11 mouse cellular contexts compared by ENCODE assay signal in the genomic region with DNA sequence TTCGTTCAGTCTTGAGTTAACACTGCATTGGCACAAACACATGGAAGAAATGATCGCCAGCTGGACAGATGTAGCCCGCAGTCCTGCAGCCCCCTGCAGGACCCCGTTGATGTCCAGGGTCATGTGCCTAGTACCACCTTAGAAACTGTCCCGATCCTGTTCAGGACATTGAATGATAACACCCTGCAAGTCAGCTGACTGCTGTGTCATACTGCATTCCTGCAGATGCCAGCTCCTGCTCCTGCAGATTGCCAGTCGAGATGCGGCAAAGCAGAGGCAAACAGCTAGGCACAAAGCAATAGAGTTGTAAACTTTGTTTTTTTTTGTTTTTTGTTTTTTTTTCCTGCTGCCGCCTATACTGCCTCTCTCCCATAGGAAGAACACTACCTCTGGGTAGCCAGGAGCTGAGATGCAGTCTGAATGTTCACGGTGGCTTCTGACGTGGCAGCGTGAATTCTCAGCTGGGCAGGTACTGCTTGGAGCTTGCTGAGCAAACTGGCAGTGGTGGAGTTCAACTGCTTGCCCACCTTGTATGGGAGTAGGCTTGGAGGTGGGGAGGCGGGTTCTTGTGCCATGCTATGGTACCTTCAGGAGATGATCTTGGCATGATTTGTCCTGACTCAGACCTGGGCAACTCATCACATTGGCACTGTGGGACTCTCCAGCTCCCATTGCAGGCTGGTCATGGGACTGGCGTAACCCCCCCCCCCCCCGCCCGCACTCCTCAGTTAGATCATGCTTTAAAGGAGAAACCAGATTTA.
DNase-seq lines count a peak whose midpoint lies in the region; ATAC-seq and TF ChIP-seq lines count a peak whose summit lies in the region.
"Had no signal": no experiment of that assay in that cellular context is flagged by ENCODE, and none has a peak within 500 bp of the region (broad histone marks: within the 10 kb centered on the region; RNA-seq: fewer than 3 reads in every experiment).

No protein-coding gene starts in this region.

- 0 out of 2 replicates have a peak overlapping the region, but pooled peaks have one; percentile 10 for H3K4me3 ChIP-seq in heart, adult 2 months
- no peak overlapping the region for H3K4me3 ChIP-seq in forebrain, embryonic 16.5 days (replicated peaks; ENCODE audit: low read length)
- H3K4me3 ChIP-seq: erythroblast, embryonic 14.5 days; intestine, embryonic 15.5 days; lung, embryonic 15.5 days had no signal

- 67% methylated on average over 15 of the region's 15 CpGs for WGBS in heart, adult 2 months
- WGBS in forebrain, embryonic 16.5 days: 50% methylated on average over 15 of the region's 15 CpGs

- no peak for DNase-seq in heart, adult 2 months
- DNase-seq in heart, adult 9 months (ENCODE audit: low spot score in 2 of 2): no peak
- peak; percentile 16 to 20 for DNase-seq in layer of hippocampus, postnatal 36 days
- peak; percentile 51 for DNase-seq in right cerebral cortex, adult 18-20 months
- DNase-seq in embryo, embryonic 10.5 days (ENCODE audit: low spot score): no peak
- DNase-seq in heart, postnatal 4 days: no peak

- H3K4me2 ChIP-seq in forebrain, embryonic 16.5 days (ENCODE audit: low read length): peak overlapping the region; percentile 49
- H3K4me2 ChIP-seq: intestine, embryonic 15.5 days; lung, embryonic 15.5 days had no signal

- TF ChIP-seq POLR2A in heart, adult 2 months (IDR thresholded peaks at IDR 0.05; ENCODE audit: insufficient read depth, low read depth, low read length): no peak

- no peaks in the 10 kb centered on the region for H3K4me1 ChIP-seq in heart, adult 2 months (ENCODE audit: control insufficient read depth, insufficient read depth, low read length)
- peaks cover 30% of the 10 kb centered on the region for H3K4me1 ChIP-seq in forebrain, embryonic 16.5 days (replicated peaks; ENCODE audit: control insufficient read depth, insufficient read depth, low read length)
- H3K4me1 ChIP-seq: intestine, embryonic 15.5 days; lung, embryonic 15.5 days had no signal

- H3K9ac ChIP-seq in heart, adult 2 months (ENCODE audit: low read depth, low read length): no peak overlapping the region
- no peak overlapping the region for H3K9ac ChIP-seq in forebrain, embryonic 16.5 days (replicated peaks; ENCODE audit: low read depth, low read length)
- H3K9ac ChIP-seq: intestine, embryonic 15.5 days; lung, embryonic 15.5 days had no signal

- H3K27me3 ChIP-seq in heart, adult 2 months (ENCODE audit: control insufficient read depth, insufficient read depth, low read length): no peaks in the 10 kb centered on the region
- no peaks in the 10 kb centered on the region for H3K27me3 ChIP-seq in forebrain, embryonic 16.5 days (replicated peaks; ENCODE audit: control insufficient read depth, insufficient read depth, low read length)
- H3K27me3 ChIP-seq: intestine, embryonic 15.5 days; lung, embryonic 15.5 days had no signal

- no peaks in the 10 kb centered on the region; the same call in 1 of the 2 replicates for H3K9me3 ChIP-seq in forebrain, embryonic 16.5 days (ENCODE audit: control insufficient read depth, low read length)
- H3K9me3 ChIP-seq: intestine, embryonic 15.5 days; lung, embryonic 15.5 days had no signal

- peak; percentile 13; the same call in 1 of the 2 replicates for ATAC-seq in forebrain, embryonic 16.5 days
- ATAC-seq in erythroblast, adult 5-6 weeks (replicated peaks; ENCODE audit: low FRiP score, poor library complexity, severe bottlenecking): no peak
- ATAC-seq: intestine, embryonic 15.5 days had no signal

- TF ChIP-seq EP300 in heart, adult 2 months (IDR thresholded peaks at IDR 0.05; ENCODE audit: insufficient read depth, low read depth, low read length): no peak

- H3K36me3 ChIP-seq in heart, adult 2 months (ENCODE audit: control insufficient read depth, insufficient read depth, low read length): no peaks in the 10 kb centered on the region
- H3K36me3 ChIP-seq in forebrain, embryonic 16.5 days (ENCODE audit: control insufficient read depth, insufficient read depth): no peaks in the 10 kb centered on the region
- H3K36me3 ChIP-seq: intestine, embryonic 15.5 days; lung, embryonic 15.5 days had no signal

- intact Hi-C loops in heart, adult 2 months (cut with DNase I): no loop called here

- no peak overlapping the region for H3K27ac ChIP-seq in heart, adult 2 months
- H3K27ac ChIP-seq in forebrain, embryonic 16.5 days (ENCODE audit: low read length): peak overlapping the region; percentile 80
- H3K27ac ChIP-seq: intestine, embryonic 15.5 days; lung, embryonic 15.5 days had no signal

- TF ChIP-seq CTCF in heart, adult 2 months (IDR thresholded peaks at IDR 0.05): no peak

- H3K79me2 ChIP-seq in heart, adult 2 months (replicated peaks; ENCODE audit: control insufficient read depth, insufficient read depth, low read length): no peaks in the 10 kb centered on the region

Comparison
In these comparisons a context has a peak if more than half of its experiments do, and no peak if none do; other contexts are left out.
1. DNase-seq: peak in layer of hippocampus, postnatal 36 days (2 of 2) and right cerebral cortex, adult 18-20 months (single experiment); none in heart, adult 2 months (0 of 2), heart, adult 9 months (0 of 2), embryo, embryonic 10.5 days (single experiment) and heart, postnatal 4 days (single experiment).